Mouse (Mus musculus): ENCODE measurements around the gene Fli1. TPM values are rescaled to one million over a fixed set of nuclear protein-coding genes. Genes with fewer than 3 reads are reported as not detected.
A peak's percentile ranks its signal among the peaks of the same experiment; 100 is the strongest.

Fli1 gene
- polyA plus RNA-seq, 1 experiment from 2014 or later = 20.2 TPM

DNA sequence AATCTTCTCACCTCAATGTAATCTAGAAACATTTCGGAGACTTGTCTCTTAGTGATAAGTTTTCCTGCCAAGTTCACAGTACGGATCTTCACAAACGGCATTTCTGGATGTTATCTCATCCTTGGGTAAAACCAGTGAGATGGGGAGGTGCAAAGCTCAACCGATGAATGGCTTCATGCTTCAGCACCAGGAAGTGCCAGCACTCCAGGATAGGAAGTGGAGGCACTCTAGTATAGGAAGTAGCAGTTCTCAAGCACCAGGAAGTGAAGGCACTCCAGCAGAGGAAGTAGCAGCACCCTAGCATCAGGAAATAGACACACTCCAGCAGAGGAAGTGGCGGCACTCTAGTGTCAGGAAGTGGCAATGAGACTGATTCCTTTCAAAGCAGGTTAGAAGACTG is 27.9 kb upstream of the Fli1 start:
- H3K36me3 ChIP-seq = no peaks in the 10 kb centered on the region
- no peak for ATAC-seq (ENCODE audit: insufficient number of reproducible peaks, low FRiP score)
- H3K9ac ChIP-seq = no peak overlapping the region
- H3K4me3 ChIP-seq = no peak overlapping the region
- H3K9me3 ChIP-seq (replicated peaks) = no peaks in the 10 kb centered on the region
- peaks cover 8% of the 10 kb centered on the region for H3K4me1 ChIP-seq (replicated peaks)
- H3K27ac ChIP-seq (ENCODE audit: poor library complexity, severe bottlenecking) = no peak overlapping the region
- no peaks in the 10 kb centered on the region for H3K27me3 ChIP-seq (replicated peaks)
- no peak overlapping the region for H3K4me2 ChIP-seq
- 50% methylated on average over 5 of the region's 5 CpGs for whole genome bisulfite sequencing

DNA sequence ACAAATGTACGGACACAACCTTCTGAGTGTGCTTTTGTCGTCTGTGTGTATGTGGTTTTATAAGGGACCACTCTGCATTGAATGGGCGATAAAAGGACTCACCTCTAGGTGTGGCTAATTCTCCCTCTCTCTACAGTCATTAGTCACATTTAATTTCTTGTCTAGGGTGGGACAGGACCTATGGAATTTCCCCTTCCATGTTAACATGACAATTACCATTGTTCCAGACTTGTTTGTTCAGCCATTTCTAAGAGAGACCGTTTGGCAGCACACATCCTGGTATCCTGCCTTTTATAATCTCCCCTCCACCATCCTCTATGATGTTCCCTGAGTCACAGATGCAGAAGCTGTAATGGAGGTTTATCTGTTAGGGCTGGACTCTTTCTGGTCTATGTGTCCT is 26.6 kb upstream of the Fli1 start:
- no peaks in the 10 kb centered on the region for H3K36me3 ChIP-seq
- H3K9ac ChIP-seq = no peak overlapping the region
- no peaks in the 10 kb centered on the region for H3K9me3 ChIP-seq (replicated peaks)
- 66% methylated on average over 4 of the region's 4 CpGs for WGBS
- no peak overlapping the region for H3K4me2 ChIP-seq
- ATAC-seq (ENCODE audit: insufficient number of reproducible peaks, low FRiP score) = no peak
- peaks cover 16% of the 10 kb centered on the region for H3K4me1 ChIP-seq (replicated peaks)
- no peak overlapping the region for H3K4me3 ChIP-seq
- no peak overlapping the region for H3K27ac ChIP-seq (ENCODE audit: poor library complexity, severe bottlenecking)
- H3K27me3 ChIP-seq (replicated peaks) = no peaks in the 10 kb centered on the region

DNA sequence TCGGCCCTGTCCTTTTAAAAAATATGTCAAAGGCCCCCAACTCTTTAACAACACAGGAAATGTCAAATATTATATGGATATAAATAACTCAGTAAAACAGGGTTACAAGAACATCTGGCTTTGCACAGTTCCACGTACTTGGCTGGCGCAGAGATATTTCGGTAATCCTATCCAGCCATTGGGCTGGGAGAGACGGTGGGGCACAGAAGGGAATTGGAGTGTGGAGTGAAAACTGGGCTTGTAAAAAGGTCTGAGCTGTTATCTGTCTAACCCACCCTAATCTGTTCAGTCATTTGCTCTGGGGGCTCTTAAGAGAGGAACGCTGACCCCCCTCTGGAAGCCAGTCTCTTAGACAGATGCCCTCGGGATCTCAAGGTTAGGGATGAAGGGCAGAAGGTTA is 24.9 kb upstream of the Fli1 start:
- Histone ChIP-seq H3K27me3 (replicated peaks) (no peaks in the 10 kb centered on the region), H3K27ac (ENCODE audit: poor library complexity, severe bottlenecking) (no peak overlapping the region), H3K9ac (no peak overlapping the region), H3K4me2 (no peak overlapping the region), H3K4me1 (replicated peaks) (peaks cover 18% of the 10 kb centered on the region), H3K9me3 (replicated peaks) (no peaks in the 10 kb centered on the region), H3K36me3 (no peaks in the 10 kb centered on the region), H3K4me3 (no peak overlapping the region)
- WGBS = 34% methylated on average over 7 of the region's 7 CpGs
- no peak for ATAC-seq (ENCODE audit: insufficient number of reproducible peaks, low FRiP score)

DNA sequence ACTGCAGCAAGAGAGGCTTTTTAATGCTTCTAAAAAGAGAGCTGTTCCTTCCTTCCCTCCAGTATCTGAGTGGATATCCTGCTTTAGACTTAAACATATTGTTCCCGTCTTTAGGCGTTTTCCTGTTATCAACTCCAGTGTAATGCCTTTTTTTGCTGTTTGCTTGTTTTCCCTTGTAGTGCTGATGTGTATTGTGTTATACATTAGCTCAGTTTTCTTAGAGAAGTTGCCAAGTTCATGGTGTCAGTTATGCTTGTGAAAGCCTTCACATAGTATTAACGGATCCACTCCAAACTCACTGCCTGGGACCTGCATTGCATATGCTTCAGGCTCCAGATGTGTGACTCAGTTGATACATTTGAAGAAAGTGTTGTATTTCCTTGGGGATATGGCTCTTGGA is 22.6 kb upstream of the Fli1 start:
- no peak overlapping the region; the same call in 1 of the 2 replicates for H3K27ac ChIP-seq (ENCODE audit: poor library complexity, severe bottlenecking)
- no peak overlapping the region for H3K4me3 ChIP-seq
- H3K4me2 ChIP-seq = no peak overlapping the region
- no peaks in the 10 kb centered on the region for H3K36me3 ChIP-seq
- no peak for ATAC-seq (ENCODE audit: insufficient number of reproducible peaks, low FRiP score)
- H3K4me1 ChIP-seq (replicated peaks) = peaks cover 18% of the 10 kb centered on the region
- no peak overlapping the region for H3K9ac ChIP-seq
- H3K9me3 ChIP-seq (replicated peaks) = no peaks in the 10 kb centered on the region
- H3K27me3 ChIP-seq (replicated peaks) = 0 out of 2 replicates have a peak, but pooled peaks cover 4% of the 10 kb centered on the region
- WGBS = 47% methylated on average over 3 of the region's 3 CpGs

DNA sequence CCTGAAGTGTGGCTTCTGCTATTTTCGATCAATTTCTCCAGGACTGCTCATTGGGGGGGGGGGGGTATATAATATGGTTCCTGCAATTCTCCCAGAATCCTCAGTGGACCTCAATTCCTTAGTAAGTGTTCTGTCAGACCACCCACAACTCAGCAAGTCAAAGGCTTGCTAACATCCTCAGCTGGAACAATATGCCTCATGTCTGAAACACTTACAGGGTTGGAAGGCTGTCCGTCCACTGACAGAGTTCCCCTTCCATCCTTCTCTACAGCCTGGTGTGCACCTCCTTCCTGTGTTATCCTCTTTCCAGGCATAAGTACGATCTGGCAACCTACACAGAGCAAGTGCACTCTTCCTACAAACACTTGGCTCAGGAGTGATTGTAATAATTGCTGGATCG is 20.2 kb upstream of the Fli1 start:
- 0 out of 2 replicates have a peak, but pooled peaks cover 4% of the 10 kb centered on the region for H3K27me3 ChIP-seq (replicated peaks)
- no peak overlapping the region for H3K27ac ChIP-seq (ENCODE audit: poor library complexity, severe bottlenecking)
- no peak for ATAC-seq (ENCODE audit: insufficient number of reproducible peaks, low FRiP score)
- no peaks in the 10 kb centered on the region for H3K36me3 ChIP-seq
- no peak overlapping the region for H3K4me2 ChIP-seq
- no peak overlapping the region for H3K9ac ChIP-seq
- H3K4me1 ChIP-seq (replicated peaks) = peaks cover 14% of the 10 kb centered on the region
- WGBS = 70% methylated on average over 4 of the region's 4 CpGs
- H3K4me3 ChIP-seq = no peak overlapping the region
- no peaks in the 10 kb centered on the region for H3K9me3 ChIP-seq (replicated peaks)

DNA sequence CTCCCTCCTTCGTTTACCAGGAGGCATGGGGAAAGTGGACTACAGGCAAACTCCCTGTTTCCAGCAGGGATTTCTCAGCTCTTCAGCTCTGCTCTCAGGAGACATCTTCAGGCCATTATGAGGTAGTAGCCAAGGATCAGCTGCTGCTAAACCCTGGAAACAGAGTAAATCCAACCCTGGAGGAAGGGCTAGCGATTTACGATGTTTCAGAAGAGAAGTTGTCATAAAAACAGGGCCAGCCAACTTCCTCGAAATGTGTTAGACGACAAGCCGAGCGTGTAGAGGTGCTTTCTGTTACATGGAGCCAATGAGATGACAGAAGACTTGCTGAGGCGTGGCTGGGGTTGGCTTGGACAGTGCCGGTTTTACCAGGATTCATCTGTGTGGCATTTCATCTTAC is 19.7 kb upstream of the Fli1 start:
- Histone ChIP-seq H3K4me3 (no peak overlapping the region), H3K9ac (no peak overlapping the region), H3K4me1 (replicated peaks) (peaks cover 10% of the 10 kb centered on the region), H3K36me3 (no peaks in the 10 kb centered on the region), H3K9me3 (replicated peaks) (no peaks in the 10 kb centered on the region), H3K4me2 (no peak overlapping the region), H3K27me3 (replicated peaks) (0 out of 2 replicates have a peak, but pooled peaks cover 4% of the 10 kb centered on the region), H3K27ac (ENCODE audit: poor library complexity, severe bottlenecking) (no peak overlapping the region)
- no peak for ATAC-seq (ENCODE audit: insufficient number of reproducible peaks, low FRiP score)
- WGBS = 45% methylated on average over 9 of the region's 9 CpGs

DNA sequence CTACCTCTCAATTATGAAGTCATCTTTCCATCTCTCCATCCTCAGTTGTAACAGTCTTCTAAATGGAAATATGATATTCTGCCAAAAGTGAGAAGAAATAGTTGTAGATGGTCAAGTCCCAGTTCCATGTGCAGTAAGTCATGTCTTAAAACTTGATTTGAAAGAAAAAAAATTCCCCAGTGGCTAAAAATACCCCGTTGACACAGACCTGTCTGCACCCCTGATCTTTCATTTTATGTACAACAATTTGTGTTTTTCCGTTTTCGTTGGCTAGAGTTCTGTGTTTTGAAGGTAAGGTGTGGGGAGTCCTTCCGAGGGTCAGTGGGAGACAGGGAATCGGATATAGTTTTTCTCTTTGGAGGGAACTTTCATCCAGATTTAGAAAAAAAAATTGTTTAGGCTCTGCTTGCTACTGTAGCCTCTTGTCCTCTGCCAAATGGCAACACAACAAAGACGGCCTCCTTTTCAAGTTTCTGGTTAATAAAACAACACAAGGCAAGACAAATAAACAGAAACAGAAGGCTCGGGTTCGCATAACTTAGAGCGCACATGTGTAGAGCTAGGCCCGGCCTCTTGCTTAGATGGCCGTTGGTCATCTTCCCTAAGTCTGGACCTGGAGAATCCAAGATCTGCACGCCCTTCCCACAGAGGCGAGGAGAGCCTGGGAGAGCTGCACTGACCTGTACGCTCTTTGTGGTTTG is 18.7 kb upstream of the Fli1 start:
- 0 out of 2 replicates have a peak, but pooled peaks cover 4% of the 10 kb centered on the region for H3K27me3 ChIP-seq (replicated peaks)
- no peaks in the 10 kb centered on the region for H3K9me3 ChIP-seq (replicated peaks)
- no peak overlapping the region for H3K4me3 ChIP-seq
- ATAC-seq (ENCODE audit: insufficient number of reproducible peaks, low FRiP score) = no peak
- H3K9ac ChIP-seq = no peak overlapping the region
- no peak overlapping the region for H3K27ac ChIP-seq (ENCODE audit: poor library complexity, severe bottlenecking)
- no peak overlapping the region for H3K4me2 ChIP-seq
- no peaks in the 10 kb centered on the region for H3K36me3 ChIP-seq
- 79% methylated on average over 14 of the region's 14 CpGs for WGBS
- H3K4me1 ChIP-seq (replicated peaks) = peaks cover 12% of the 10 kb centered on the region

DNA sequence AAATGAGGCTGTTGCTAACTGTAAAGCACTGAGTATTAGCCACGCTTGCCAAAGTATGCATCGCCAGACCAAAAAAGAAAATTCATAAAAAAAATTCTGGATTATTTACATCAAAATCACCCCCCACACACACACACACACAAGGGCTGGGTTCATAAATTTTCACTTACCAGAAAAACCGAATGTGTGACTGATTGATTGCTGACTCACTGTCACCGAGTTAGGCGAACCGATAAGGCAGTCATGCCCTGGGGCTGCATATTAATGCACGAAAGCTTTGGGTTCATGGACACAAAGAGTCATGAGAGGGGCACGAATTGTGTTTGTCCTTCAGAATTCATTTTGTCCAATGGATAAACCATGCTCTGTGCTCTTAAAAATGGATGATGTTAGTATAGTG is 17.2 kb upstream of the Fli1 start:
- no peaks in the 10 kb centered on the region for H3K36me3 ChIP-seq
- H3K4me3 ChIP-seq = no peak overlapping the region
- WGBS = 62% methylated on average over 8 of the region's 8 CpGs
- H3K27me3 ChIP-seq (replicated peaks) = 0 out of 2 replicates have a peak, but pooled peaks cover 4% of the 10 kb centered on the region
- no peak for ATAC-seq (ENCODE audit: insufficient number of reproducible peaks, low FRiP score)
- no peak overlapping the region for H3K27ac ChIP-seq (ENCODE audit: poor library complexity, severe bottlenecking)
- peaks cover 15% of the 10 kb centered on the region for H3K4me1 ChIP-seq (replicated peaks)
- no peaks in the 10 kb centered on the region for H3K9me3 ChIP-seq (replicated peaks)
- no peak overlapping the region for H3K9ac ChIP-seq
- no peak overlapping the region for H3K4me2 ChIP-seq

DNA sequence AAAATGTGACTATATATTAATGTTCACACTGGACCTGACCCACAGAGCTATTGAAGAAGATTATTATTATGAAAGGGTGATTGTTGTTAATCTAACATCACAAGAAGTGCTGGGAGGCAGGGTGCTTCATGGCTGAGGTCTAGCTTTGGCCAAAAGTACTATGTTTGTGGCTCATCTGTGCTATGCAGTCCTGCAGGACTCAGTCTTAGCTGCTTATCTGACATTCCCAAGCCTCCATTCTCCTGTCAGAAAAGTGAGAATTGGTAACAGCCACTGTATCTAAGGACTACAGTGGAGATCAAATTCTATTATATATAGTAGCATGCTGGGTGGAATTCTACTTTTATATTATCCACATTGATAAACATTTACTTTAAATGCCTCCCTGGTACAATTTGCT is 16.8 kb upstream of the Fli1 start:
- ATAC-seq (ENCODE audit: insufficient number of reproducible peaks, low FRiP score) = no peak
- no peaks in the 10 kb centered on the region for H3K36me3 ChIP-seq

DNA sequence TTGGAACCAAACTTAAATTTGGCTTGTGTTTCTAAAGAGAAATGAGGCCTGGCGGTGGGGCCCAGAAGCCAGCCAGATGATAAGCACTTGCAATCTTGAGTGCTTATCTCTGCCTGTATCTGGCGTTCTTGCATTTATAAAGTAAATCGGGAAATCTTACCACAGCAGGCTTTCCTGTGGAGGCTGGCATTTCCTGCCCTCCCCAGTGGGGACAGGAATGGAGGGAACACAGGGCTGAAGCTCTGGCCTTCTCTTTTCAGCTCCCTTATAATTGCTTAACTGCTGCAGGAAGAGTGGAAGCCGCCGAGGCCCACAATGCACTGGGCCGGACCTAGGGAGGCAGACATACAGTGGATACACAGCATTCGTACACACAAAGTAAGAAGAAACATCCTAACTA is 13.7 kb upstream of the Fli1 start:
- no peak overlapping the region for H3K9ac ChIP-seq
- 0 out of 2 replicates have a peak, but pooled peaks have one; percentile 45 for ATAC-seq (ENCODE audit: insufficient number of reproducible peaks, low FRiP score)
- H3K27me3 ChIP-seq (replicated peaks) = 0 out of 2 replicates have a peak, but pooled peaks cover 4% of the 10 kb centered on the region
- 42% methylated on average over 7 of the region's 7 CpGs for WGBS
- H3K4me2 ChIP-seq = no peak overlapping the region
- H3K9me3 ChIP-seq (replicated peaks) = no peaks in the 10 kb centered on the region
- H3K27ac ChIP-seq (ENCODE audit: poor library complexity, severe bottlenecking) = no peak overlapping the region
- no peaks in the 10 kb centered on the region for H3K36me3 ChIP-seq
- peaks cover 7% of the 10 kb centered on the region for H3K4me1 ChIP-seq (replicated peaks)
- H3K4me3 ChIP-seq = no peak overlapping the region

More for the DNA sequence above, 16.8 kb upstream of the Fli1 start:
- no peak overlapping the region for H3K27ac ChIP-seq (ENCODE audit: poor library complexity, severe bottlenecking)
- no peak overlapping the region for H3K4me3 ChIP-seq
- H3K4me1 ChIP-seq (replicated peaks) = peaks cover 11% of the 10 kb centered on the region
- H3K9ac ChIP-seq = no peak overlapping the region
- H3K4me2 ChIP-seq = no peak overlapping the region
- H3K27me3 ChIP-seq (replicated peaks) = 0 out of 2 replicates have a peak, but pooled peaks cover 4% of the 10 kb centered on the region
- H3K9me3 ChIP-seq (replicated peaks) = no peaks in the 10 kb centered on the region

DNA sequence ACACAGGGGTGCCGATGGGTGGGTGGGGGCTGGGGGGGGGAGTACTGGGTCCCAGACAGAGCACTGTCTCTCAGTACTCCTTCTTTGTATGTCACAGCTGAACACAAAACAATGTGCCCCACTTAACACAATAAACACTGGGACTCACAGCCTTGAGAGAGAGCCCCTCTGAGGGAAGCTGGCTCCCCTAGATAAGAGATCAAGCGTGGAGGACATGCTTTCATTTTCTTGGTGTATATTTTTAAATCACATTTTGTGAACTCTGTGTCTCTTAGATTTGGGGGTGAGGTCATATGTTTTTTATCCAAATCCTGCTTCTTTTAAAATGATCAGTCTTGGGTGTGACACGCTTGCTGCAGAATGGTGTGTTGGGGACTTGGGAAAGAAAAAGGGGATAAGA is 12.6 kb upstream of the Fli1 start:
- peaks cover 14% of the 10 kb centered on the region for H3K4me1 ChIP-seq (replicated peaks)
- no peak overlapping the region for H3K4me3 ChIP-seq
- whole genome bisulfite sequencing = 64% methylated on average over 3 of the region's 3 CpGs
- H3K4me2 ChIP-seq = no peak overlapping the region
- ATAC-seq (ENCODE audit: insufficient number of reproducible peaks, low FRiP score) = no peak
- no peaks in the 10 kb centered on the region for H3K9me3 ChIP-seq (replicated peaks)
- no peaks in the 10 kb centered on the region for H3K36me3 ChIP-seq
- H3K9ac ChIP-seq = no peak overlapping the region
- H3K27ac ChIP-seq (ENCODE audit: poor library complexity, severe bottlenecking) = no peak overlapping the region
- H3K27me3 ChIP-seq (replicated peaks) = no peaks in the 10 kb centered on the region

DNA sequence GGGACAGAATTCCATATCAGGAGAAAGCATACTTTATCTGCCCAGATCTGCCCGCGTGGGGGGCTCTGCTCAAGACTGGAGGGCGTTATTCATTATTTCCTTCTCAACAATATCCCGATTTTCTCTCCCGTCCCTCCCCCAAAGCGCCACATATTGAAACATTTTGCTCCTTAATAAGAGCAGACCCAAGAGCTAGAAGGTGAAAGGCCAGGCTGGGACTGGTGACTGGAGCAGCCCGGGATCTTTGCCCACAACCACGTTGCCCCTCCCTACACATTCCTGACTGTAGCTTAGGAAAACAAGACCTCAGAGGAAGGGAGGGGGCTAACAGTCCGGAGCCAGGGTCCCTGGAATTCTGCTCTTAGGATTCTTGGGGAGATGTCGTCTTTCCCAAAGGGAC is 7.9 kb upstream of the Fli1 start:
- Histone ChIP-seq H3K36me3 (no peaks in the 10 kb centered on the region), H3K9me3 (replicated peaks) (no peaks in the 10 kb centered on the region), H3K4me1 (replicated peaks) (peaks cover 35% of the 10 kb centered on the region), H3K9ac (no peak overlapping the region), H3K4me2 (peak overlapping the region; percentile 25; the same call in 1 of the 2 replicates), H3K27me3 (replicated peaks) (peaks cover 33% of the 10 kb centered on the region), H3K27ac (ENCODE audit: poor library complexity, severe bottlenecking) (no peak overlapping the region), H3K4me3 (no peak overlapping the region)
- 6% methylated on average over 10 of the region's 10 CpGs for WGBS
- peak; percentile 58; the same call in 1 of the 2 replicates for ATAC-seq (ENCODE audit: insufficient number of reproducible peaks, low FRiP score)
